Mouse (Mus musculus) liver, embryonic 14.5 days (tissue): ENCODE measurements around the gene Rgs10. TPM values are rescaled to one million over a fixed set of nuclear protein-coding genes. Genes with fewer than 3 reads are reported as not detected.

Experiments used
- ATAC-seq: fragments of 200-750 bp; cut with Nextera tagmentation; 2 replicates; pipeline ENCODE4 v1.8.0; 2017; ENCODE audit warnings: moderate number of reproducible peaks, mild to moderate bottlenecking, moderate library complexity; ENCODE audit not compliant: insufficient read depth
- DNase-seq, 3 experiments: peaks; one replicate each; pipeline ENCODE4 v3.0.0-alpha.2; 2012 to 2013; ENCODE audit warnings: low read depth in 3 of 3, low spot score in 3 of 3
- H3K27ac ChIP-seq: fragments of 300-500 bp; sonication (generic); 2 replicates; pipeline ENCODE4 v1.5.1; 2014; ENCODE audit warnings: moderate library complexity, mild to moderate bottlenecking, control low read depth, inconsistent platforms
- H3K27me3 ChIP-seq: fragments of 300-500 bp; sonication (generic); 2 replicates; pipeline ENCODE4 v1.6.1; 2014; ENCODE audit warnings: mild to moderate bottlenecking, low read length, moderate library complexity; ENCODE audit not compliant: control insufficient read depth, insufficient read depth
- H3K36me3 ChIP-seq: fragments of 300-500 bp; sonication (generic); replicated peaks from 2 replicates; pipeline ENCODE4 v1.6.1; 2014; ENCODE audit warnings: low read depth; ENCODE audit not compliant: control insufficient read depth, insufficient read depth
- H3K4me1 ChIP-seq, 2 experiments: fragments of 200-500 bp in 1 of 2; fragments of 300-500 bp in 1 of 2; sonication (generic) in 1 of 2; replicated peaks; 2 replicates each; pipeline ENCODE4 v1.6.1; 2012 to 2014; ENCODE audit warnings: antibody characterized with exemption in 1 of 2, inconsistent platforms in 1 of 2, low read length in 1 of 2; ENCODE audit not compliant: control insufficient read depth in 2 of 2, insufficient read depth in 2 of 2
- H3K4me2 ChIP-seq: fragments of 300-500 bp; sonication (generic); 2 replicates; pipeline ENCODE4 v1.6.1; 2014; ENCODE audit warnings: low read depth, mild to moderate bottlenecking, control low read depth, moderate library complexity
- H3K4me3 ChIP-seq, 2 experiments: fragments of 200-500 bp in 1 of 2; fragments of 300-500 bp in 1 of 2; sonication (generic) in 1 of 2; 2 replicates each; pipeline ENCODE4 v1.5.1; 2012 to 2014; ENCODE audit warnings: low read depth in 2 of 2, low read length in 2 of 2, mild to moderate bottlenecking in 2 of 2, control low read depth in 1 of 2, inconsistent platforms in 1 of 2, moderate library complexity in 1 of 2; ENCODE audit not compliant: insufficient read depth in 1 of 2
- H3K9ac ChIP-seq: fragments of 300-500 bp; sonication (generic); replicated peaks from 2 replicates; pipeline ENCODE4 v1.6.1; 2014; ENCODE audit warnings: mild to moderate bottlenecking, control low read depth, moderate library complexity
- H3K9me3 ChIP-seq: fragments of 300-500 bp; sonication (generic); 2 replicates; pipeline ENCODE4 v1.6.1; 2016; ENCODE audit warnings: low read length, mixed read lengths; ENCODE audit not compliant: control insufficient read depth
- CTCF ChIP-seq: IDR thresholded peaks from 2 replicates; pipeline ENCODE4 v1.5.1; 2016; ENCODE audit warnings: antibody characterized with exemption, low read depth, control low read depth
- EP300 ChIP-seq: IDR thresholded peaks from 2 replicates; pipeline ENCODE4 v1.6.1; 2016; ENCODE audit warnings: antibody characterized with exemption, low read depth
- WGBS: fragments of 180-500 bp; shearing (Covaris S2); extraction: QIAGEN DNeasy Blood & Tissue Kit; methylation state at CpG from one replicate; pipeline ENCODE4 v1.1.7; 2014; ENCODE audit not compliant: insufficient replicate concordance; 5-methylcytosine and 5-hydroxymethylcytosine counted together
- polyA plus RNA-seq, 2 experiments: library from polyadenylated mRNA; depleted of rRNA in 1 of 2; stranded (reverse) in 1 of 2; unstranded in 1 of 2; fragments of >200 nt; fragmentation: Nextera tagmentation in 1 of 2; extraction: Ambion mirVana in 1 of 2; gene quantifications; 2 replicates each; pipeline versions ENCODE4 v1.2.1 to v1.2.3; 2012 to 2014

Gene Rgs10
- polyA plus RNA-seq, 2 experiments, result 36.3 to 45.8 TPM

DNA sequence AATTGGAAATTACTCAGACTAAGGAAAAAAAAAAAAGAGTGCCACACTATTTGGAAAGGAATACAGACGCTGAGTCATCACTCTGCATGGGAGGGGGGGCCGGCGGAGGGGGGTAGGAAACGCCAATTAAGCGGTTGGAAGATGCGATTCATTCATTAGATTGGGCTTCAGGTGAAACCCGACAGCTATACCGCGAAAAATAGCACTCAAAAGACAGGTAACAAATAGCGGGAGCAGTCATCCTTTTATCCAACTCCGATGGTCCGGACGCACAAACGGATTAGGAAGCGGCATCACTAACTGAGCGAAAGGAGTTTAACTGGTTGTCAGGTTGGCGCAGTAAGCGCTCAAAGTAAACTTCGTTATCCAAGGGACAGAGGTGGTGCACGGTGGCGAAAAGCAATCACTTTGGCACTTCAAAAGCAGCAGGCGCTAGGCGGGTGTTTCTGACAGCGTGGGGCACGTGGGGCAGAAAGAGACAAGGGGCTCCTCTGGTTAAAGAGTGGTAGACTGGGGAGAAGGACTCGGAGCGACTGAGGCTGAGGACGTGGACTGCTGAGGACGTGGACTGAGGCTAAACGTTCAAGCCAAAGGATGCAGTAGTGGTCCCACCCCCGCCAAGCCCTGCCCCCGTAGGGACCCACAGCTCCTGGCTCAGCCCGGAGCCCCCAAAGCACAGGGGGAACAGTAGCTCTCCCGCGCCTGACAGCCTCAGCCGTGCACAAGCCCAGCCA lies 41.7 kb upstream of the Rgs10 start:
- Histone ChIP-seq H3K4me3 (peak overlapping the region; percentile 84 to 94), H3K9me3 (no peaks in the 10 kb centered on the region), H3K36me3 (no peaks in the 10 kb centered on the region), H3K9ac (peak overlapping the region; percentile 93), H3K4me1 (peaks cover 10 to 14% of the 10 kb centered on the region in 2 experiments), H3K4me2 (peak overlapping the region; percentile 83), H3K27ac (peak overlapping the region; percentile 93), H3K27me3 (no peaks in the 10 kb centered on the region)
- WGBS, result under 1% methylated on average over 36 of the region's 36 CpGs
- ATAC-seq (no peak), DNase-seq (peak; percentile 53 to 64 (median 53))
- TF ChIP-seq EP300, result 0 out of 2 replicates have a peak, but pooled peaks have one; percentile 2
- no peak for TF ChIP-seq CTCF

DNA sequence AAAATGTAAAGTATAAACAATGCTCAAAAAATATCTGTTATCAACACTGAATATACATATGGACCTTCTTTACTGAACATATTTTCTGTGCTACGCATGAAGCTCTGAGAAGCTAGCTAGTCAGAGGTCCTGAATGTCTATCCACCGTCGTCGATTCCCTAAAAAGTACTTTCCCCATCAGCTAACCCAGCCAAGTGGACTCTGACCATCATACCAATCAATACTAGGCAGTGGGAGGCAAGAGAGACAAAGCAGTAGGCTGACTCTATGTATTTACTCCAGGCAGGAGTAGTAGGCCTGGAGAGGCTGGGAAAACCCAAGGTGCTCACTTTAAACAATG lies 41.2 kb upstream of the Rgs10 start:
- peak overlapping the region; percentile 93 for H3K27ac ChIP-seq
- WGBS, result 19% methylated on average over 4 of the region's 4 CpGs

DNA sequence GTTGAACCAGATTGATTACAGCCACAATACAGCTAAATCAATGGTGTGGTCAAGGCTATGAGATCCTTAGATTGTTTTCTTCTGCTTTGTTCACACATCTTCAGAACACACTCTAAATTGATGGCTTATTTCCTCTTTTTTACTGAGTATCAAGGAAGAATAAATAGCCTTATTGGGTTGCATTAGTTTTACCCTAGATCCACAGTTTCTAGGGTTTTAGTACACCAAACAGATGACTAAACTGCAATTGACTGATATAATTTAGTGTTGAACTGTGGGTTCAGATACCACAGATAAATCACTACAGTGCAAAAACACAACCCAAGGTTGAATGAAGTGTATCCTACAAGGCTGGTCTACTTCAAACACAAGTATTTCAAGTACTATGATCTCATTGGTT lies 39.5 kb upstream of the Rgs10 start:
- peaks cover 16% of the 10 kb centered on the region for H3K36me3 ChIP-seq
- peaks cover 10 to 14% of the 10 kb centered on the region in 2 experiments for H3K4me1 ChIP-seq
- TF ChIP-seq CTCF (no peak), EP300 (no peak)
- no peak overlapping the region for H3K9ac ChIP-seq
- H3K4me3 ChIP-seq, result no peak overlapping the region
- ATAC-seq, result no peak
- no peak overlapping the region for H3K27ac ChIP-seq
- H3K9me3 ChIP-seq, result no peaks in the 10 kb centered on the region
- no peak for DNase-seq
- H3K27me3 ChIP-seq, result no peaks in the 10 kb centered on the region
- H3K4me2 ChIP-seq, result no peak overlapping the region

More for the DNA sequence above, 41.2 kb upstream of the Rgs10 start:
- no peaks in the 10 kb centered on the region for H3K9me3 ChIP-seq
- DNase-seq (peak in 1 of 3 experiments; percentile 34), ATAC-seq (no peak)
- no peaks in the 10 kb centered on the region for H3K27me3 ChIP-seq
- peak overlapping the region; percentile 83 for H3K4me2 ChIP-seq
- TF ChIP-seq EP300, result no peak
- no peak for TF ChIP-seq CTCF
- H3K4me1 ChIP-seq, result peaks cover 10 to 14% of the 10 kb centered on the region in 2 experiments
- peaks cover 1% of the 10 kb centered on the region; the same call in 1 of the 2 replicates for H3K36me3 ChIP-seq
- peak overlapping the region; percentile 84 to 94 for H3K4me3 ChIP-seq
- peak overlapping the region; percentile 93 for H3K9ac ChIP-seq

DNA sequence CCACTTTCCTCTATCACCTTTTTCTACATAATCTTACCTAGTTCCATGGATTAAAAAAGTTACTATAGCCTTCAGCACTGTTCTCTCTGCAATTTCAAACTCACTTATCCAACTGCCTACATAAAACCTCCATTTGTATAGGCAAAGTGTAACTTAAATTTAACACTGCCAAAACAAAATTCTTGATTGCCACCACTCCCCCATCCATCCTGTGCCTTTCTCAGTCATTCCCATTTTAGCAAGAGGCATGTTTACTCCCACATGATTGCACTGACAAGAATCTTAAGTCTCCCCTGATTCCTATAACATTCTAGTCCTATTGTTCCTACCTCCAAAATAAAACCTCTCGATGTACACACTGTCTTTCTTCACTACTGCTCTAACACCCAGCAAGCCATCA lies 34.2 kb upstream of the Rgs10 start:
- WGBS, result 82% methylated on average over 1 of the region's 1 CpGs
- Histone ChIP-seq H3K4me3 (no peak overlapping the region), H3K4me2 (no peak overlapping the region), H3K4me1 (peaks cover 0 to 2% of the 10 kb centered on the region in 2 experiments; a peak in 2 of 4 replicates), H3K27ac (no peak overlapping the region), H3K27me3 (no peaks in the 10 kb centered on the region), H3K9me3 (no peaks in the 10 kb centered on the region), H3K9ac (no peak overlapping the region), H3K36me3 (peaks cover 37% of the 10 kb centered on the region)
- ATAC-seq (no peak), DNase-seq (no peak)
- TF ChIP-seq CTCF, result no peak
- TF ChIP-seq EP300, result no peak

DNA sequence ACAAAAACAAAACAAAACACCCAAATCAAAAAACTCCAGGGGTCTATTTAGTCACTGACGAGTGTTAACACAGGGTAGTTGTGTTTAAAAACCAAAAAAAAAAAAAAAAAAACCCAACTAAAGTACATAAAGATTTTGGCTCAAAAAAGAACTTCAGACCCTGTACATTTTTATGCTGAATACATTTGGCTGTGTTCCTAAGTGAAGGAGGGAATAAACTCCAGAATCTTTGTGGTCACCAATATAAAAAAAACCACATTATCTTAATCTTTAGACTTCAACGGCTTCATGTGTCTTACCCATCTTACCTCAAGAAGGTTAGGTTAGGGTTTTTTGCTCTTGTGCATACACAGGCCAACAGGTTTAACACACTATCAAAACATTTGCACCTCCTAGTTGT lies 22.0 kb upstream of the Rgs10 start:
- no peaks in the 10 kb centered on the region for H3K27me3 ChIP-seq
- H3K4me2 ChIP-seq, result no peak overlapping the region
- DNase-seq (no peak), ATAC-seq (no peak)
- H3K9me3 ChIP-seq, result no peaks in the 10 kb centered on the region
- no peak overlapping the region for H3K4me3 ChIP-seq
- peaks cover 40% of the 10 kb centered on the region for H3K36me3 ChIP-seq
- H3K9ac ChIP-seq, result no peak overlapping the region
- TF ChIP-seq EP300, result no peak
- TF ChIP-seq CTCF, result no peak
- H3K4me1 ChIP-seq, result no peaks in the 10 kb centered on the region
- WGBS, result 66% methylated on average over 2 of the region's 2 CpGs
- H3K27ac ChIP-seq, result no peak overlapping the region
